Mouse (Mus musculus): ENCODE data around the gene Slitrk4. TPM values are rescaled to one million over a fixed set of nuclear protein-coding genes. Genes with fewer than 3 reads are reported as not detected.

Slitrk4 gene
- polyA plus RNA-seq (2012; rRNA removed), result not detected in 2 replicates

DNA sequence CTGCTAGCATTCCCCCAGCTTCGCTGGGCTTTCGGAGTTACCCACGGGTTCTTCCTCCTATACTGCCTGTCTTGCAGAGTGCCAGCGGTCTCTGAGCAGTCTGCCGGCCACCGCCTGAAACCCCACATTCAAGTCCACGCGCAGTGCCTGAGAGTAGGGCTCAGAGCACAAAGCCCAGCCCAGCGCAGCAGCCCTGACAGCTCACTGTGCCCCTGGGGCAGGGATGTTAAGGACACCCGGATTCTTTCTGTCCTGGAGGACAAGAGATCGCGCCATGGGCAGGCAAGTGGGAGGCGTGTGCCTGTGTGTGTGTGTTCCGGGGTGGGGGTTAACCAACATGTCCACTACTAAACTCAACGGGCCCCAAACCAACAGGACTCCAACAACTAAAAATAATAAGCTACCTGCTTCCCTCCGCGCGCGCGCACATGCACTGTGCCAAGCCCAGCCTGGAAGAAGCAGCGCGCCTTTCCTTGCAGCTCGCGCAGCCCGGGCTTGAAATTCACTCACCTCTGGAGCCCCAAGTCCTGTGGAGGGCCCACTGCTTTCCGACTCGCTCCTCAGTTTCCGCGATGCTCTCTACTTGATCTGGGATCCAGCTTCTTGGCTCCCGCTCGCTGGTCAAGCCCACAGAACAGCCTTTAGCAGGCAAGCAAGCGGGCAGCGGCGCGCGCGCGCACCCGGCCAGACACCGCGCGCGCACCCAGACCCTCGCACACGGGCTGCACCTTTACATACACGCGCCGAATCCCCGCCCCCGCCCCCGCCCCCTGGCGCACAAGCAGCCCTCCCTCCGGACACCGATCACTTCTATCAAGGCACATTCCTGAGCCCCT, at the start of gene Slitrk4:
TSS of gene Slitrk4 (minus strand) at position 707 of the 836 bp plus-strand sequence.
- Histone ChIP-seq H3K27me3 (ENCODE audit: control insufficient read depth, insufficient read depth, low read length) (no peaks in the 10 kb centered on the region), H3K36me3 (ENCODE audit: control insufficient read depth, insufficient read depth, low read length) (no peaks in the 10 kb centered on the region), H3K27ac (ENCODE audit: control insufficient read depth, insufficient read depth, low read depth, low read length) (no peak within 1 kb of the TSS), H3K4me1 (ENCODE audit: control insufficient read depth, insufficient read depth, low read length) (no peaks in the 10 kb centered on the region), H3K4me3 (ENCODE audit: control insufficient read depth, low read depth, low read length) (peak within 1 kb of the TSS; percentile 50)
- no peak for TF ChIP-seq POLR2A (IDR thresholded peaks at IDR 0.05; ENCODE audit: control insufficient read depth, low read depth, low read length)
- TF ChIP-seq CTCF (IDR thresholded peaks at IDR 0.05; ENCODE audit: control insufficient read depth, insufficient read depth, insufficient replicate concordance, low read depth, low read length), result no peak

GRCm38 (mm10) chrX:64319501-64319900, 42.7 kb upstream of the Slitrk4 start:
- Histone ChIP-seq H3K4me3 (ENCODE audit: control insufficient read depth, low read depth, low read length) (no peak overlapping the region), H3K4me1 (ENCODE audit: control insufficient read depth, insufficient read depth, low read length) (no peaks in the 10 kb centered on the region), H3K27ac (ENCODE audit: control insufficient read depth, insufficient read depth, low read depth, low read length) (no peak overlapping the region), H3K27me3 (ENCODE audit: control insufficient read depth, insufficient read depth, low read length) (no peaks in the 10 kb centered on the region), H3K36me3 (ENCODE audit: control insufficient read depth, insufficient read depth, low read length) (no peaks in the 10 kb centered on the region)
- no peak for TF ChIP-seq POLR2A (IDR thresholded peaks at IDR 0.05; ENCODE audit: control insufficient read depth, low read depth, low read length)
- TF ChIP-seq CTCF (IDR thresholded peaks at IDR 0.05; ENCODE audit: control insufficient read depth, insufficient read depth, insufficient replicate concordance, low read depth, low read length), result no peak

GRCm38 (mm10) chrX:64277991-64278301, 1.1 kb upstream of the Slitrk4 start:
- no peaks in the 10 kb centered on the region for H3K36me3 ChIP-seq (ENCODE audit: control insufficient read depth, insufficient read depth, low read length)
- no peaks in the 10 kb centered on the region for H3K27me3 ChIP-seq (ENCODE audit: control insufficient read depth, insufficient read depth, low read length)
- TF ChIP-seq CTCF (IDR thresholded peaks at IDR 0.05; ENCODE audit: control insufficient read depth, insufficient read depth, insufficient replicate concordance, low read depth, low read length) (no peak), POLR2A (IDR thresholded peaks at IDR 0.05; ENCODE audit: control insufficient read depth, low read depth, low read length) (no peak)
- H3K4me3 ChIP-seq (ENCODE audit: control insufficient read depth, low read depth, low read length), result no peak overlapping the region
- no peaks in the 10 kb centered on the region for H3K4me1 ChIP-seq (ENCODE audit: control insufficient read depth, insufficient read depth, low read length)
- no peak overlapping the region for H3K27ac ChIP-seq (ENCODE audit: control insufficient read depth, insufficient read depth, low read depth, low read length)

- Histone ChIP-seq H3K27me3 (ENCODE audit: control insufficient read depth, insufficient read depth, low read length) (no peaks in the 10 kb centered on the region), H3K27ac (ENCODE audit: control insufficient read depth, insufficient read depth, low read depth, low read length) (no peak overlapping the region), H3K36me3 (ENCODE audit: control insufficient read depth, insufficient read depth, low read length) (no peaks in the 10 kb centered on the region), H3K4me3 (ENCODE audit: control insufficient read depth, low read depth, low read length) (no peak overlapping the region), H3K4me1 (ENCODE audit: control insufficient read depth, insufficient read depth, low read length) (no peaks in the 10 kb centered on the region)
- TF ChIP-seq CTCF (IDR thresholded peaks at IDR 0.05; ENCODE audit: control insufficient read depth, insufficient read depth, insufficient replicate concordance, low read depth, low read length), result no peak
- no peak for TF ChIP-seq POLR2A (IDR thresholded peaks at IDR 0.05; ENCODE audit: control insufficient read depth, low read depth, low read length)
Observed at GRCm38 (mm10) chrX:64277126-64277990, 562 bp upstream of the Slitrk4 start.

DNA sequence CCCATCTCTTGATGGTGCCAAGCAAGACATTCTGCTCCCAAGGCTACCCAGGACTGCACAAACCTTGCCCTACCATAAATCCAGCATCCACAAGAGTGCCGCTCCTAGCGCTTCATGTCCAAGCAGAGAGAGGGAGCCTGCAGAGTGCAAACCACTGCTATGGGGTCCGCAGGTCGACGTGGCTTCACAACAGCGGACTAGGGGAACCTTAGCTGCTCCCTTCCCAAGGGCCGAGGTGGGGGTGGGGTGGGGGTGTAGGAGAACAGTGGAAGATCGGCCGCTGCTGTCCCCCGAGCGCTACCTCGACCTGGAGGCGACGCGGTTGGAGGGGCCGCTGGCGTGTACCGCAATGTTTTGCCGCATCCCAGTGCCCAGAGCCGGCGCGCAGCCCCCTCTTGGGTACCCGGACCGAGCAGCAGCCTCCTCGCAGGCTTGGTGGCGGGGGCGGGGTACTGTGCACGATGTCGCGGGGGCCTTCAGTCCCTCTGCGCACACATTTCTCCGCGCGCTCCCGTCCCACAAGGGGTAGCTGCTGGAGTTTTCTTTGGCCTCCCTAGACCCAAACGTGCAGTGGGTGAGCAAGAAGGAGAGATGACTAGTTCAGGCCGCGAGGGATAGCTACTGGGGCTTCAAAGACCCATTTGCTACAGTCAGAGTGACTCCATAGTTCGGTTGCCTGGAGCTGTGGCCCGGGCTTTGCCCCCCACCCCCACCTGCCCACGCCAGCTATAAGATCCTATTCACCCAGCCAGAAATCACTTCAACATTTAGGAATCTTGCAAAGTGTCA, 1.1 kb downstream of the Slitrk4 start:
- Histone ChIP-seq H3K27ac (ENCODE audit: control insufficient read depth, insufficient read depth, low read depth, low read length) (no peak overlapping the region), H3K4me1 (ENCODE audit: control insufficient read depth, insufficient read depth, low read length) (no peaks in the 10 kb centered on the region), H3K27me3 (ENCODE audit: control insufficient read depth, insufficient read depth, low read length) (no peaks in the 10 kb centered on the region), H3K4me3 (ENCODE audit: control insufficient read depth, low read depth, low read length) (no peak overlapping the region; the same call in 1 of the 2 replicates), H3K36me3 (ENCODE audit: control insufficient read depth, insufficient read depth, low read length) (no peaks in the 10 kb centered on the region)
- no peak for TF ChIP-seq CTCF (IDR thresholded peaks at IDR 0.05; ENCODE audit: control insufficient read depth, insufficient read depth, insufficient replicate concordance, low read depth, low read length)
- TF ChIP-seq POLR2A (IDR thresholded peaks at IDR 0.05; ENCODE audit: control insufficient read depth, low read depth, low read length), result no peak

GRCm38 (mm10) chrX:64263481-64263880, 13.3 kb downstream of the Slitrk4 start:
- Histone ChIP-seq H3K4me3 (ENCODE audit: control insufficient read depth, low read depth, low read length) (no peak overlapping the region), H3K27ac (ENCODE audit: control insufficient read depth, insufficient read depth, low read depth, low read length) (no peak overlapping the region), H3K27me3 (ENCODE audit: control insufficient read depth, insufficient read depth, low read length) (no peaks in the 10 kb centered on the region), H3K4me1 (ENCODE audit: control insufficient read depth, insufficient read depth, low read length) (no peaks in the 10 kb centered on the region), H3K36me3 (ENCODE audit: control insufficient read depth, insufficient read depth, low read length) (no peaks in the 10 kb centered on the region)
- TF ChIP-seq CTCF (IDR thresholded peaks at IDR 0.05; ENCODE audit: control insufficient read depth, insufficient read depth, insufficient replicate concordance, low read depth, low read length), result no peak
- no peak for TF ChIP-seq POLR2A (IDR thresholded peaks at IDR 0.05; ENCODE audit: control insufficient read depth, low read depth, low read length)

Other genes with a start within 250 kb of the Slitrk4 start
- gene Gm6760, start 124.8 kb downstream of the Slitrk4 start, polyA plus RNA-seq (2012; rRNA removed), result 46.8 and 70.0 TPM in 2 replicates
- gene 3830417A13Rik, start 103.4 kb downstream of the Slitrk4 start, polyA plus RNA-seq (2012; rRNA removed), result 8.5 and 9.4 TPM in 2 replicates

Data from testis, adult 2 months (tissue).